22 mouse cellular contexts compared by ENCODE assay signal in genomic region chr4:88334533-88334932, GRCm38 (mm10).
DNase-seq lines count a peak whose midpoint lies in the region; ATAC-seq and TF ChIP-seq lines count a peak whose summit lies in the region.
"Had no signal": no experiment of that assay in that cellular context is flagged by ENCODE, and none has a peak within 500 bp of the region (broad histone marks: within the 10 kb centered on the region; RNA-seq: fewer than 3 reads in every experiment).

No protein-coding gene starts in this region.

- H3ac ChIP-seq in C2C12 (ENCODE audit: control insufficient read depth, insufficient read length, low read depth) = no peak overlapping the region

- no peaks in the 10 kb centered on the region for H3K27me3 ChIP-seq in kidney, postnatal 0 days (ENCODE audit: insufficient read depth, low read length)
- no peaks in the 10 kb centered on the region for H3K27me3 ChIP-seq in kidney, adult 2 months (replicated peaks; ENCODE audit: control insufficient read depth, insufficient read depth, low read length)
- H3K27me3 ChIP-seq in C2C12 (ENCODE audit: control insufficient read depth, insufficient read depth, insufficient read length) = no peaks in the 10 kb centered on the region
- H3K27me3 ChIP-seq: embryonic facial prominence, embryonic 13.5 days; embryonic facial prominence, embryonic 15.5 days; forebrain, embryonic 13.5 days; forebrain, embryonic 15.5 days had no signal

- TF ChIP-seq CTCF in kidney, postnatal 0 days (IDR thresholded peaks at IDR 0.05; ENCODE audit: low read depth) = no peak
- no peak for TF ChIP-seq CTCF in kidney, adult 2 months (conservative IDR thresholded peaks at IDR 0.05; ENCODE audit: insufficient read depth, insufficient read length, low read depth, low read length)
- TF ChIP-seq CTCF in C2C12 (IDR thresholded peaks at IDR 0.05; ENCODE audit: control insufficient read depth, insufficient read depth, insufficient read length) = no peak
- no peak for TF ChIP-seq CTCF in layer of hippocampus, adult 2 months (conservative IDR thresholded peaks at IDR 0.05)

- H3K4me3 ChIP-seq in kidney, postnatal 0 days (replicated peaks; ENCODE audit: low read depth, low read length) = no peak overlapping the region
- no peak overlapping the region for H3K4me3 ChIP-seq in kidney, adult 2 months (ENCODE audit: insufficient read depth, low read depth, low read length)
- H3K4me3 ChIP-seq in C2C12 (ENCODE audit: insufficient read depth, poor library complexity, severe bottlenecking) = no peak overlapping the region
- H3K4me3 ChIP-seq in layer of hippocampus, adult 2 months = no peak overlapping the region
- H3K4me3 ChIP-seq: embryonic facial prominence, embryonic 13.5 days; embryonic facial prominence, embryonic 15.5 days; forebrain, embryonic 13.5 days; forebrain, embryonic 15.5 days had no signal

- WGBS in kidney, postnatal 0 days = 63% methylated on average over 4 of the region's 4 CpGs
- 71% methylated on average over 4 of the region's 4 CpGs for WGBS in kidney, adult 2 months

- peak; percentile 40 for DNase-seq in kidney, postnatal 0 days (ENCODE audit: low spot score)
- no peak for DNase-seq in kidney, adult 2 months
- peak; percentile 74 for DNase-seq in NIH3T3 (ENCODE audit: low read depth)
- no peak for DNase-seq in yolk sac, embryonic 10.5 days (ENCODE audit: low spot score)
- no peak for DNase-seq in layer of hippocampus, adult 2 months (ENCODE audit: low spot score in 2 of 2)
- no peak for DNase-seq in layer of hippocampus, postnatal 10 days (ENCODE audit: low spot score in 2 of 2)
- DNase-seq: adrenal gland, adult 2 months; adrenal gland, postnatal 10 days; adrenal gland, postnatal 25 days; B cell, adult 2 months; cerebellum, adult 11 months; cerebellum, adult 18-20 months; cerebellum, adult 8-10 months; cerebellum, adult 9-11 months; cerebellum, postnatal 14 days; cerebellum, postnatal 36 days; embryo, embryonic 11 days had no signal

- no peak for TF ChIP-seq POLR2A in kidney, adult 2 months (IDR thresholded peaks at IDR 0.05; ENCODE audit: low read depth, low read length)

- H3K4me2 ChIP-seq in kidney, postnatal 0 days (ENCODE audit: low read length) = no peak overlapping the region
- H3K4me2 ChIP-seq: embryonic facial prominence, embryonic 13.5 days; embryonic facial prominence, embryonic 15.5 days; forebrain, embryonic 13.5 days; forebrain, embryonic 15.5 days had no signal

- no peaks in the 10 kb centered on the region for H3K9me3 ChIP-seq in kidney, postnatal 0 days (replicated peaks; ENCODE audit: low read length)
- H3K9me3 ChIP-seq: embryonic facial prominence, embryonic 13.5 days; embryonic facial prominence, embryonic 15.5 days; forebrain, embryonic 13.5 days; forebrain, embryonic 15.5 days had no signal

- H3K9ac ChIP-seq in kidney, postnatal 0 days (ENCODE audit: low read depth, low read length) = no peak overlapping the region
- H3K9ac ChIP-seq: embryonic facial prominence, embryonic 13.5 days; embryonic facial prominence, embryonic 15.5 days; forebrain, embryonic 13.5 days; forebrain, embryonic 15.5 days had no signal

- H3K79me3 ChIP-seq in C2C12 (ENCODE audit: low read depth) = no peaks in the 10 kb centered on the region

- no peaks in the 10 kb centered on the region for H3K36me3 ChIP-seq in kidney, postnatal 0 days (ENCODE audit: insufficient read depth, low read length)
- H3K36me3 ChIP-seq in kidney, adult 2 months (ENCODE audit: control insufficient read depth, insufficient read depth, low read length) = no peaks in the 10 kb centered on the region
- no peaks in the 10 kb centered on the region for H3K36me3 ChIP-seq in C2C12 (ENCODE audit: control insufficient read depth, insufficient read depth)
- H3K36me3 ChIP-seq: embryonic facial prominence, embryonic 13.5 days; embryonic facial prominence, embryonic 15.5 days; forebrain, embryonic 15.5 days had no signal

- H3K4me1 ChIP-seq in kidney, postnatal 0 days (replicated peaks; ENCODE audit: insufficient read depth, low read length) = 0 out of 2 replicates have a peak, but pooled peaks cover 3% of the 10 kb centered on the region
- no peaks in the 10 kb centered on the region for H3K4me1 ChIP-seq in kidney, adult 2 months (ENCODE audit: control insufficient read depth, insufficient read depth, low read length)

- ATAC-seq in kidney, postnatal 0 days (replicated peaks; ENCODE audit: low FRiP score, low read depth) = no peak
- ATAC-seq: forebrain, embryonic 13.5 days; forebrain, embryonic 15.5 days had no signal

- no peak overlapping the region for H3K27ac ChIP-seq in kidney, postnatal 0 days
- H3K27ac ChIP-seq in kidney, adult 2 months (ENCODE audit: insufficient read depth, low read depth, low read length) = no peak overlapping the region
- no peak overlapping the region for H3K27ac ChIP-seq in layer of hippocampus, adult 2 months
- H3K27ac ChIP-seq: embryonic facial prominence, embryonic 13.5 days; embryonic facial prominence, embryonic 15.5 days; forebrain, embryonic 13.5 days; forebrain, embryonic 15.5 days had no signal

- H3K79me2 ChIP-seq in C2C12 (ENCODE audit: control insufficient read depth, insufficient read depth) = no peaks in the 10 kb centered on the region

TF ChIP-seq in C2C12, 6 proteins besides CTCF, POLR2A, EP300 and RAD21:
- TF ChIP-seq USF1 (IDR thresholded peaks at IDR 0.05; ENCODE audit: low read depth) (no peak), CEBPB (IDR thresholded peaks at IDR 0.05; ENCODE audit: low read depth) (peak; percentile 16), FOSL1 (IDR thresholded peaks at IDR 0.05; ENCODE audit: insufficient read depth, low read length, poor library complexity, severe bottlenecking) (peak; percentile 78), MYOD1 (IDR thresholded peaks at IDR 0.05; ENCODE audit: control insufficient read depth, insufficient read length, low read depth) (no peak)
TF ChIP-seq in C2C12: peak in this region for 2.

Comparison
In these comparisons a context has a peak if more than half of its experiments do, and no peak if none do; other contexts are left out.
1. DNase-seq: peak in kidney, postnatal 0 days (single experiment) and NIH3T3 (single experiment); none in kidney, adult 2 months (single experiment), yolk sac, embryonic 10.5 days (single experiment), layer of hippocampus, adult 2 months (0 of 2) and layer of hippocampus, postnatal 10 days (0 of 2).